Mouse (Mus musculus) adrenal gland, postnatal 14 days (tissue): ENCODE results near the gene Sdsl. TPM values are rescaled to one million over a fixed set of nuclear protein-coding genes. Genes with fewer than 3 reads are reported as not detected.

Source experiments
- DNase-seq: peaks from one replicate; pipeline ENCODE4 v3.0.0; 2021; ENCODE audit warnings: mixed read lengths
- total RNA-seq: library from RNA; stranded (reverse); gene quantifications from 2 replicates; pipeline ENCODE4 v1.2.3, GENCODE M21; 2021

Gene Sdsl
- total RNA-seq, 1 experiment from 2014 or later: 43.0 TPM

DNA sequence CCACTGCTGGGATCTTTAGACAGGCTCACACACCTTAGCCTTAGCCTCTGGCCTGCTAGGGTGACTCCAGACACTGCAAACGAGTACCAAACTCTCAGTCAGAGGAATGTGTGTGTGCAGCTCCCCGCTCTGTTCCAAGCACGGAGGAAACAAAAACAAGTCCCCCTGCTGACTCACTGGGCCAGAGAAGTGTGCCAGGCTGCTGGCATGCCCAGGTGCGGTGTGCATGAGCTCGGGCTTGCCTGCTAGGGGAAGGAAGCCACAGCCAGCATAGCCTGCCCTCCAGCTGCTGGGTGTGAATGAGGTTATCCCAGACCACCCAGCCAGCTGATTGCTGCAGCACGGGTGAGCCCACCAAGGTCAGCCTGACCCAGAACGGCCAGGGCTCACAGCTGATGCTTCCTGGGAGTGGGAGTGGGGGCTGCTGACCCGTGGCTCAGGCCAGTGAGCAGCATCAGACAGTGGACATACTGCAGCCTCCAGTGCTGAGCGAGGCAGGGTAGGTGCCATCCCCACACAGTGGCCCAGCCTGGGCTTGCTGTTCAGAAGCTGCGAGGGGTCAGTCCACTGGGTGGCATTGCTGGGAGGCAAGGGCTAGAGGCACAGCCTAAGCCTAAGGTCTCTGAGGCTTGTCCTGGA lies 22.6 kb upstream of the Sdsl start:
- DNase-seq: peak; percentile 52

DNA sequence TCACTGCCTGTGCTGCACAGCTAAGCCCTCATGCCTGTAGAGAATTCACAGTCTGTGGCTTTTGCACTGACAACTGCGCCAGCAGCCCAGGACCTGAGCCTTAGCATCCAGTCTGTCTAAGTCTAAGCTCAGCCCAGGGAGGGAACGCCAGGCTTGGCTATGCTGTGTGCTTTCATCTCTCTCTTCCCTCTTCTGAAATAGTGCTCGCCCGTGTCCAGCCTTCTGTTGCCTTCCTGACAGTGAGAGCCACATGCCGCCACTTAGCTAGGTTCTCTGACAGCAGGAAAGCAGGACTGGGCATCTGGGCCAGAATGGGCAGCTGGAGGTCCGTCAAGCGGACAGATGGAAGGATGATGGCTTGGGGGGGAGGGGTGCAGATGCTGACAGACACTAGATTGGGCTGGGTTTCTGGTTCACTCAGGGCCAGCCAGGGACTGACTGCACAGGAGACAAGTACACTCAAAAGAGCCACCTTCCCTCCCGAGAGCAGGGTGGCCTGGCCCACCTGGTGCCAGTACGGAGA lies 21.3 kb upstream of the Sdsl start:
- no peak for DNase-seq

DNA sequence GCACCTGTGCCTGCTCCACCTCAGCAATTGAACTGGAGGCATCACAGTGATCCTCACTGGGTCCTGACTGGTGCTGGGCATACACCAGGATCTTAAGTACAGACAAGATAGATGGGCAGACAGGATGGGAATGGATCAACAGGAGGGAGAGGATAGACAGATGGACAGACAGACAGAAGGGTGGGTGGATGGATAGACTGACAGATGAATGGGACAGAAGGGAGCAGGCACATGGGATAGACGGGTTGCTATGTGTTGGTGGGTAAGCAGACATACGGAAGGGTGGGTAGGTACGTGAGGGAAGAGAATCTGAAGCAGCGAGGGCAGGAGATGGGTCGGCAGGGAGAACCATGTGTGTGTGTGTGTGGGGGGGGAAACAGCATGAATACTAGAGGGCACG lies 20.8 kb upstream of the Sdsl start:
- no peak for DNase-seq

DNA sequence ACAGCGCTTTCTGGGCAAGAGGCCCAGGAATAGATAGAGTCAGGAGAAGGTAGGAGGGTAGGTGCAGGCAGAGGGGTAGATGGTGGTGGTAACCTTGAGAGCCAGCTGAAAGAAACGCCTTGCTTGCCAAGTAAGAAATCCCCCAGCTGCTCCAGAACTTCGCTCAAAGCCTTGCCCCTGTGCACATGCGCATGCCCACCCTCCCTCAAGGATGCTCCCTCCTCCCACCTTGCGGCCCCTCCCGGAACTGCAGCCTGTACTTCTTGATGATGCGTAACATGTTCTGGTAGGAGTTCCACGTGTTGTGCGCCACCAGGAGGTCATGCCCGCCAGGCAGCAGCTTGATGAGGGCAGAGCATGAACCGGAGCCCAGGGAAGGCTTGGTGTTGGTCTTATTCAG lies 19.8 kb upstream of the Sdsl start:
- DNase-seq: peak; percentile 72

DNA sequence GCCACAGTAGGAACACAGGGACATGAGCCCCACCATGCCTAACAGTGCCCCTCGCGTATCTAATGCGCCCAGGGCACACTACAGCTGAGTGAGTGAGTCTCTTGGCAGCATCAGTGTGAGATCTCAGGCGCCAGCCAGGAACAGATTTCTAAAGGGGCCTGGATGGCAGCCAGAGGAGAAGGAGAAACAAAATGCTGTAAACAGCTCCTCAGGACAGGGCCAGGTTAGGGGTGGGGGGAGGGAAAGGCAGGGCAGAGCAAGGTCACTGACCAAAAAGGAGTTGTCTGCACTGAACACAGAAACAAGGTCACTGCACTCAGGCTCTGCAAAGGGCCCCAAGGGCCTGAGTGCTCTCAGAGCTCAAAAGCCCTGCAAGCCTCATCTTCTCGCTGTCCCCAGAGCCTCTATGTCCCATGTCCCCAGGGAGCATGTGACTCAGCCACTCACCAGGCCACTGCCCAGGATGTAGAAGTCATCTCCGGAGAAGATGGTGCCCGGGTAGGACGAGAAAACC lies 18.1 kb upstream of the Sdsl start:
- peak; percentile 85 for DNase-seq

DNA sequence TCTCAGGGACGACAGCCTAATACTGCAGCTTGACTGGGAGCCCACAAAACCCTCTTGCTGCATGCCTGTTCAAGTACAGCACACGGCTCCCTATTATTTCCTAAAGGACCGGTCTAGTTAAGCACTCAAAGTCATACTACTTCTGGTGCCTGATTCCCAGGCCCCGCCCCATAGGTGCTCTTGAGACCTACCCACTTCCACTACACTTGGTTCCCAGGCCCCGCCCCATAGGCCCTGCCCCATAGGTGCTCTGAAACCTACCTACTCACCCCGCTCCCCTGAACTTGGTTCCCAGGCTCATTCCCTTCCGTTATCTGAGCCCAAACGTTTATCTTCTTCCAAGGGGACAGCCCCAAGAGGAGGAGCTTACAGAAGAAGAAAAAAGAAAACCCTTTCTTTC lies 15.2 kb upstream of the Sdsl start:
- DNase-seq: no peak

DNA sequence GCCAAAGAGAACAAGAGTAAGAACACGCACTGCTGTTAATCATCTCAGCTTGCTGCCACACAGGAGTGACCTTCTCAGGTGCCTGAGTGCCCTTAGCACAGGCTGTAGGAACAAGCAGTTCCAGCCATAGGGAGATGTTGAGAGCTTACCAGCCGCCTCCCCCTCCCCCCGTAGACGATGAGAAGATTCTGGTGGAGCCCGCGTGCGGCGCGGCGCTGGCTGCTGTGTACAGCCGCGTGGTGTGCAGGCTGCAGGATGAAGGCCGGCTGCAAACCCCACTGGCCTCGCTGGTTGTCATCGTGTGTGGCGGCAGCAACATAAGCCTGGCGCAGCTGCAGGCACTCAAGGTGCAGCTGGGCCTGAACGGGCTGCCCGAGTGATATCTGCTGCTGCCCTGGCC lies 10.8 kb upstream of the Sdsl start:
- peak; percentile 38 for DNase-seq

DNA sequence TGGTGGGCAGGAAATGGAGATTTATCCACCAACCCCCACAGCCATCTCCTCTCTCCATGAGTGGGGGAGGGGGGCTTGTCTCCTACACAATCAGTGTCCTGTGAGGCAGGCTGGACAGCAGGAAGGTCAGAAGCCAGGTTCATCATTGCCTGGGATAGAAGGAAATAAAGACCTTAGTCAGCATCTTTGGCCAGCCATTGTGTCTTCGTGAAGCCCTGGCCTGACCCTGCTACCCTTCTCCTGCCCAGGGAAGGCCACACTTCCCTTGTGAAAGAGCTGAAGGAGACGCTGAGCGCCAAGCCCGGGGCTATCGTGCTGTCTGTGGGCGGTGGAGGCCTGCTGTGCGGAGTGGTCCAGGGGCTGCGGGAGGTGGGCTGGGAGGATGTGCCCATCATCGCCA lies 8.6 kb upstream of the Sdsl start:
- no peak for DNase-seq

DNA sequence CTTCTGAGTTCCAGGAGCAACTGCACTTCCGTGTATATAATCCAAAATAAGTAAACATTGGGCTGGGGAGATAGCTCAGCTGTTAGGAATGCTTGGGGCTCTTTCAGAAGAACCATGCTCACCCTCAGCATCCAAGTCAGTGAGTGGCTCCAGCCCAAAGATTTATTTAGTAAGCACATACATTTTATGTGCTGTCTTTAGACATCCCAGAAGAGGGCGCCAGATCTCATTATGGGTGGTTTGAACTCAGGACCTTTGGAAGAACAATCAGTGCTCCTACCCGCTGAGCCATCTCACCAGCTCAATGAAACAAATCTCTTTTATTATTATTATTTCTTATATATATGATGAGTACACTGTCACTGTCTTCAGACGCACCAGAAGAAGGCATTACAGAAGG lies 6.9 kb upstream of the Sdsl start:
- no peak for DNase-seq

DNA sequence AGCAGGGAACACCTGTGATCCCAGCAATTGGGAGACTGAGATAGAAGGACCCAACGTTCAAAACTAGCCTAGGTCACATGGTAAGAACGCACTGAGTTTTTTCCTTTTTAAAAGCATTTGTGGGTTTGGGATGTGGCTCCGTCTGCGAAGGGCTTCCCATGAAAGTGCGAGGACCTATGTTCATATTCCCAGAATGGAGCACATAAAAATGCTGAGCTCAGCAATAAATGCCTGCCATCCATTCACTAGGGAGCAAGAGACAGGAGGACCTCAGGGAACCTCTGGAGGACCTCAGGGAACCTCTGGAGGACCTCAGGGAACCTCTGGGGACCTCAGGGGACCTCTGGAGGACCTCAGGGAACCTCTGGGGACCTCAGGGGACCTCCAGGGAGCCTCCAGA lies 5.4 kb upstream of the Sdsl start:
- DNase-seq: no peak

DNA sequence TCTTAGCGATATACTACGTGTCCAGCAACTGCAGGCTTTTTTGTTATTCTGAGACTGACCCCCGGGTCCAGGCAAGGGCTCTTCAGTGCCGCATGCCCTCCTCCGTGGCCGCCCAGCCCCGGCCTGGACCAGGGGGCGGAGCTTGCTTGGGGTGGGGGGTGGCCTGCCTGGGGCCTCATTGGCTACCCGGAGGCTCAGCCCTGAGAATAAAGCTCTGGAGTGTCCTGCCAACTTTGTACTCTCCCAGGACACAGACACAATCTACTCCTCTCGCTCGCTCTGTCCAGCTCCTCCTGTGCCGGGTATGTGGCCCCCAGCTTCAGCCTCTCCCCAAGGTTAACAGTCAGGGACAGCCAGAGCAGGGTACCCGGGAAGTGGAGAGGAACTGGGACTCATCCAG lies 3.7 kb upstream of the Sdsl start, which contains the start of gene Sds:
Gene Sds (plus strand): TSS at position 231 of the 400 bp plus-strand sequence.
- DNase-seq: peak; percentile 33

DNA sequence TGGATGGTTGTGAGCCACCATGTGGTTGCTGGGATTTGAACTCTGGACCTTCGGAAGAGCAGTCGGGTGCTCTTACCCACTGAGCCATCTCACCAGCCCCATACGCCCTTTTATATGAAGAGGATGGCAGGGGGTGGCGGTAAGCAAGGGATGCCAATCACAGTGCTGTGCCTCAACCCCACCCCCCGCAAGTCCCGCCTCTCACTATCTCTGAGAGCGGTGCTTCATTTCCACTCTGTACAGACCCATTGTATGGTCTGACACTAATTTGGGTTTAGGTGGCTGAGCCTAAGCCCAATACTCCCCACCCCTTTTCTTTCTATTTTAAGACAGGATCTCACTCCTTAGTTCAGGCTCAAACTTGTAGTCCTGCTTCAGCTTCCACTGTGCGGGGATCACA lies 3.3 kb upstream of the Sdsl start:
- no peak for DNase-seq

DNA sequence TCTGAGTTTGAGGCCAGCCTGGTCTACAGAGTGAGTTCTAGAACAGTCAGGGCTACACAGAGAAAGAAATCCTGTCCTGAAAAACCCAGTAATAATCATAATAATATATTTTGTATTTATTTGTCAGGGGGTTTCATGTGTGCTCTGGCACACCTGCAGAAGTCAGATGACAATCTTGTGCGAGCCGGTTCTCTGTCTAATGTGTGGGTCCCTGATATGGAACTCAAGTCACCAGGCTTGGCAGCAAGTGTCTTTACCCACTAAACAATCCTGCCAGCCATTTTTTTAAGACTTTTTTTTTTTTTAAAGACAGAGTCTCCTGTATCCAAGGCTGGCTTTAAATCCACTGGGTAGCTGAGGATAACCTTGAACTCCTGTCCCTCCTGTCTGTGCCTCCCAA lies 751 bp upstream of the Sdsl start:
- DNase-seq: no peak

DNA sequence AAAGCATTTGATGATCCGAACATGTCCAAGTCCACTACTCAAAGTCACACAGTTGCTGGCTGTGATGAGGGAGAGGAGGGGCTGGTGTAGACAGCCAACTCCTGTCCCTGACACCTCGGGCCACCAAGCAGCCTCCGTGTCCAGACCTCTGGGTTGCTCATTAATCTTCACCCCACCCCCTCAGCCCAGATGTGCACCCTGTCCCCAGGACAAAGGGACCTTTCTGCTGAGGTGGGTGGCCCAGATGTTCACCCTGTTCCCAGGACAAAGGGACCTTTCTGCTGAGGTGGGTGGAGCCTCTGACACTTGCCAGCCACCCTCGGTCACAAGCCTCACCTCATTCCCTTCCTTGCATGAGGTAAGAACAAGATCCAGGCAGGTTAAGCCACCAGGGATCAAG lies 1.1 kb downstream of the Sdsl start:
- DNase-seq: no peak

DNA sequence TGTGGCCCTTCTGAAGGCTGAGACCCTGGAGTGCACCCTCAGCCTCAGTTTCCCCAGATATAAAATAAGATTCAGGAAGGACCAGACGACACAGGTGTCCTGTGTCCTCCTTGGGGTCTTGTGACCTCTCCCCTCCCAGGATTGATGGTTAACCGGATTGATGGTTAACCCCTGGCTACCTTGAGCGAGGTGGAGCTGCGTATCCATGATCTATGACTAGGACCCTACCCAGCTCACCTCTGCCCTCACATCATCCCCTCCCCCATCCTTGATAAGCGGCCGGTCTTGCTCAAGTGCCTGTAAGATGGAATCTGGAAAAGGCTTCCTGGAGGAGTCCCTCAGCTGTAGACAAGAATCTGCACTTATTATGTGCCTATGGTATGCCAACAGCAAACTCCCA lies 3.8 kb downstream of the Sdsl start:
- DNase-seq: no peak

DNA sequence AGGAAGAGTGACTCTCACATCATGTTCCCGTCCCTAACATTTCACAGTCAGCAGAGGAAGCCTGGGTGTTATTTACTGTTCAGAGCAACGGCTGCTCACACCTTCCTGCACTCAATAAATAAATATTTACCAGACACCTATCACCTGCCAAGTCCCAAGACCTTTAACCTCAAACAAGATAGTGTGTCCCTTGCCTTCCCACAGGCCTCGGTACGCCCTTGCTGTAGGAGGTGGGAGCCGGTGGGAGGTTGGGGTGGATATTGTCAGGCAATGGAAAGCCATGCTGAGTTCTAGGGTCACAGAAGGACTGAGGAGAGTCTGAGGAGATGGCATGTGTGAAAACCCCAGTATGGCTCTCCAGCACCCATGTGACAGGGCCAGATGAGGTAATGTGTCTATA lies 4.3 kb downstream of the Sdsl start:
- no peak for DNase-seq

DNA sequence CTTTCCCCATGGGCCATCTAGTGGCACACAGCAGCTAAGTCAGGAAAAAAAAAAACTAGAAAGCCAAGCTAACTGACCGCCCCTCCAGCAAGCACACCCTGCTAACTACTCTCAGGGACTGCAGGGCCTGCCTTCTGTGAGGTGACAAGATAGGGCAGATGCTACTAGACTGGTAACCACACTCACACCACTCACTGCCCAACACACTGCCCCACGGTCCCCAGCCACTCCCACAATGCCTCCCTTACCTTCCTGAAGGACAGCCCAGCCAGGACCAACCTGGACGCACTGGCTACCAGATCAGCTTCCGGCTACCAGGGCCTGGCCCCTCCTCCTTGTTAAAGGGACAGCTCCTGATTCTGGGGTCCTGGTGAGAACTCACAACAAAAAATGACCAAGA lies 5.6 kb downstream of the Sdsl start:
- peak; percentile 76 for DNase-seq

DNA sequence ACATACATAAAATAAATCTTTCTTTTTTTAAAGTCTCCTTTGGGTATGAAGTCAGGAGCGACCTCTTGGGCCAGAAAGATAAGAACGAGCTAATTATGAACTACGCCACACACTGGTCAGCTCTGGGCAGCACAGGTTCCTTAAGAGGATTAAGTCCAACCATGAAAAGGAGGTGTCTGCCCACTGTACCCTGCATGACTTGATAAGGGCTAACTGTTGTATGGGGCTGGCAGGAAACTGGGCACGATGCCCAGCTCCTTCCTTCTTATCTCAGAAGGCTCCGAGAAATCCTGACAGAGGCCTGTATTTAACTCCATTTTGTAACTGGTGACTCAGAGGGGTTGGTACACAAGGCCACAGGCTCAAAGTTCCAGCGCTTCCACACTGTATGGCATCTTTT lies 6.8 kb downstream of the Sdsl start:
- peak; percentile 84 for DNase-seq

DNA sequence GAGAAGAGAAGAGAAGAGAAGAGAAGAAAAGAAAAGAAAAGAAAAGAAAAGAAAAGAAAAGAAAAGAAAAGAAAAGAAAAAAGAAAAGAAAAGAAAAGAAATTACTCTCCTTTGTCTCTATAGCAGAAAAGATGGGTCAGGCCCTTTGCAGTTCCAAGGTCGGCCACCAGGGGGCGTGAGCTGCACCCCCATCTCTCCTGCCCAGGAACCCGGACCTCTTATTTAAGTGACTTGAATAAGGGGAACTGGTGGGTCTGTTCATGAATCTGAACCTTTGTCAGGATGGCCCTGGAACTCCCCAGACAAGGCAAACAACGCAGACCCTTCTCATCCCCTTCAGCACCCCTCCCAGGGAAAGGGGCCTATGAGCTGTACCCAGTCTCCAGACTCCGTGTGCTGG lies 7.5 kb downstream of the Sdsl start:
- peak; percentile 71 for DNase-seq

DNA sequence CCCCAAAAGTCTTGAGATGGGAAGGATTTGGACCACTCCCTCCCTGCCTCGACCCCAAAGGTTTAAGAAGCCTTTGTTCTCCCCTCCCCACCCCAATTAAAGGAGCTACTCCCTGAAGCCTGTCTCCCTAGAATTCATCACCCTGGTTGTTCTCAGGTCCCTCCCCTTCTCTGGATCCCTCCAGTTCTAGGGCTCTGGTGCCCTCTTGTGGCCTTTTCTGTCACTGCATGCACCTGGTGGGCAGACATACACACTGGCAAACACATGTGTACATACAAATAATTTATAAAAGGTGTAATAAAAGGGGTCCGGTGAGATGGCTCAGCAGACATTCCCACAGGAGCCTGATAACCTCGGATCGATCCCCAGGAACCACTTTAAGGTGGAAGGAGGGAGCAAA lies 8.3 kb downstream of the Sdsl start:
- DNase-seq: peak; percentile 54

DNA sequence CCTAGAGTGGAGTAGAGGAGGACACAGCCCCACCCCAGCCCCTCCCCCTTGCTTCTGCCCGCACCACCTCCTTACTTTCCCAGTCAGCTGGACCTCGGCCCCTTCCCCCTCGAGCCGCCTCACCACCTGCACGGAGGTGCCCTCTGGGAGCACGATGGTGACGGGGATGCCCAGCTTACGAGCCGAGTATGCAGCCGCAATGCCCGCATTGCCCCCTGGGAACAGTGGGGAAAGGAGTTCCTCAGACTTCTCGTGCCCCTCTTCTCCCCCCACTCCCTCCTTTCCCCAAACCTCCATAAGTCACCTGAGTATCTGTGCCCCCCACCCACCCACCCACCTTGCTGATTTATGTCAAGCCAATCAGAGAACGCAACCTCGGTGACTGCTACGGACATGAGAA lies 10.7 kb downstream of the Sdsl start:
- no peak for DNase-seq

DNA sequence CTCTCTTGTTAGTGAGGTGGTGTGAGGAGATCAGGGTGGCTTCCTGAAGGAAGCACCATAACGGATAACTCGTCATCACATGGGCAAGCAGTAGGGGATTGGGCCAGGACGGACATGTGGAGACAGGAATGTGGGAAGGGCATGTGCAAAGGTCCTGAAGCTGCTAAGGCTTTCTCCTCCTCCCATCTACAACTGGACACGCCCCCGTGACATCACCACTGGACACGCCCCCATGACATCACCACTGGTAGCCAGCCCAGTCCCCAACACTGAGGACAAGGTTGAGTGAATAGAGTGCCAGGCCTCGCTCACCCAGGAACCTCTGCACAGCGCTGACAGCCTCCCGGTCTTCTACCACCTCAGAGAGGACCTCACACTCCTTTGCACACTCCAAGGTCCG lies 13.5 kb downstream of the Sdsl start:
- DNase-seq: peak; percentile 81

DNA sequence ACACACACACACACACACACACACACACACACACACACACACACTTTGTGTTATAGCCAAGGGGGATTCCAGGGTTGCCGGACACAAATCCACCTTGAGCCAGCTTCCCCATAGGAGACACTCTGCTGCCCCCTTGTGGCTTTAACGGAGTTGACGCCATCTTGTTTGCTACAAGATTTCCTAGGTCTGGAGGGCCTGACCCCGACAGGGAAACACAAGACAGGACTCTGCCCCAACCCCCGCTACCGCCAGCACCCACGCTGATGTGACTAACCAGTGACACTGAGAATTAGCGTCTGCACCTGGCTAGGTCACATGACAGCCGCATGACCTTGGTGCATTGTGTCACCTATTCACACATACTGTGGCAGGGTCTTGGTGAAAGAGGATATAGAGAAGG lies 15.0 kb downstream of the Sdsl start:
- DNase-seq: peak; percentile 86

DNA sequence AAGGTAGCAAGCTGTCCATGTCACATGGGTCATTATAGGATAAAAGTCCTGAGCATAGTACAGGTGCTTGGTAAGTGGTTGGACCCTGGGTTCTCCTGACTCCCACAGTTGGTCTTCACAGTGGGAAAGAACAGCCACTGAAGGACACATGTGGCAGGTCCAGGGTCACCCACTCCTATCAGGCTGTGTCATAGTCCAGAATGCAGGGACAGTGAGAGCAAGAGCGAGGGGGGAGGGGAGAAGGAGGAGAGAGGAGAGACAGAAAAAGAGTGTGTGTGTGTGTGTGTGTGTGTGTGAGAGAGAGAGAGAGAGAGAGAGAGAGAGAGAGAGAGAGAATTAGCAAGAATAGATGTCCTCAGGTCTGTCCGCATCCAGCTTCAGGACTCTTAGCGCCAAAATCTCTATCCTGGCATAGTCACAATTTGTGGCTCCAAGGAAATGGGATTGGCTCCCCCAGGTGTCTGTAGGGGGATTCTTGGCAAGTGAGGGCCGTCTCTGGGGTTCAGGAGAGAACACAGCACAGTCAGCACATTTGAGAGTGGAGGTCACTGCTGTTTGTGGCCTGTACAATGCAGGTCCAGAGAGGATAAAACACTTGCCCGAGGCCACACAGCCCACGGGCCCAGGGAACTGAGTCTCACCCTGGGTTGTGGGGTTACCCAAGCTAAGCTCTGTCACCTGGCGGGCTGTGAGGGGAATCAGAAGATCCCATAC lies 15.6 kb downstream of the Sdsl start:
- peak; percentile 68 for DNase-seq
